Mouse (Mus musculus): ENCODE results near the gene Vmn1r215. TPM values are rescaled to one million over a fixed set of nuclear protein-coding genes. Genes with fewer than 3 reads are reported as not detected.
"Not testable (repeated sequence)": the region's sequence is repeated elsewhere in the genome, so short reads cannot be mapped to it uniquely, and the experiment has no call there.

The Vmn1r215 gene
- not detected in 2 replicates for polyA plus RNA-seq (2012; rRNA removed)

GRCm38 (mm10) chr13:23067725-23068124 lies at the start of gene Vmn1r215:
Gene Vmn1r215 (plus strand): TSS chr13:23068025.
- TF ChIP-seq POLR2A (IDR thresholded peaks at IDR 0.05; ENCODE audit: borderline replicate concordance, extremely low read depth, insufficient read depth, insufficient read length, poor library complexity, severe bottlenecking) (no peak), CTCF (IDR thresholded peaks at IDR 0.05; ENCODE audit: borderline replicate concordance, extremely low read depth, insufficient read depth, insufficient read length) (no peak)
- no peak for DNase-seq (ENCODE audit: low read depth)

GRCm38 (mm10) chr13:23018158-23018557 lies 49.7 kb upstream of the Vmn1r215 start:
- DNase-seq (ENCODE audit: low read depth), result peak; percentile 0
- TF ChIP-seq POLR2A (IDR thresholded peaks at IDR 0.05; ENCODE audit: borderline replicate concordance, extremely low read depth, insufficient read depth, insufficient read length, poor library complexity, severe bottlenecking) (no peak), CTCF (IDR thresholded peaks at IDR 0.05; ENCODE audit: borderline replicate concordance, extremely low read depth, insufficient read depth, insufficient read length) (no peak)

DNA sequence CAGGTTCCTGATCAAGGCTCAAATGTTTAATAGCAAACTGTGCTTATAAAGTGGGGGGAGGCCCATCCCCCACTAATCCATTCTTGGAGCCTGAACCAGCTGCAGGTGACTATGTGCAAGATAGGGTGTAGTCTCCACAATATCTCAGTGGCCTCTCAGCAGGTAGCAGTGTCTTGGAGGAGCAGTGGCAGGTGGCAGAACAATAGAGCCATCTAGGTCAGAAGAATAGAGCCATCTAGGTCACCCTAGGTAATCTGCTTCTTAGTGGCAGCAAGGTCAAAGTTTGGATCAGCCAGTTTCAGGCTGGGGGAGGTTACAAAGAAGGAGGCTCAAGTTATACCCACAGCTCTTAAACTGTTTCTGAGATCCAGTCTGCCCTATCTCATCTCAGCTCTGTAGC lies 43.0 kb upstream of the Vmn1r215 start:
- DNase-seq (ENCODE audit: low read depth), result no peak
- TF ChIP-seq POLR2A (IDR thresholded peaks at IDR 0.05; ENCODE audit: borderline replicate concordance, extremely low read depth, insufficient read depth, insufficient read length, poor library complexity, severe bottlenecking), result no peak
- TF ChIP-seq CTCF (IDR thresholded peaks at IDR 0.05; ENCODE audit: borderline replicate concordance, extremely low read depth, insufficient read depth, insufficient read length), result no peak

- DNase-seq (ENCODE audit: low read depth), result no peak
- TF ChIP-seq POLR2A (IDR thresholded peaks at IDR 0.05; ENCODE audit: borderline replicate concordance, extremely low read depth, insufficient read depth, insufficient read length, poor library complexity, severe bottlenecking), result no peak
- no peak for TF ChIP-seq CTCF (IDR thresholded peaks at IDR 0.05; ENCODE audit: borderline replicate concordance, extremely low read depth, insufficient read depth, insufficient read length)
Observed at GRCm38 (mm10) chr13:23030118-23030517, 37.7 kb upstream of the Vmn1r215 start, which contains the start of gene Vmn1r214. Gene Vmn1r214 (plus strand): TSS chr13:23030418.

DNA sequence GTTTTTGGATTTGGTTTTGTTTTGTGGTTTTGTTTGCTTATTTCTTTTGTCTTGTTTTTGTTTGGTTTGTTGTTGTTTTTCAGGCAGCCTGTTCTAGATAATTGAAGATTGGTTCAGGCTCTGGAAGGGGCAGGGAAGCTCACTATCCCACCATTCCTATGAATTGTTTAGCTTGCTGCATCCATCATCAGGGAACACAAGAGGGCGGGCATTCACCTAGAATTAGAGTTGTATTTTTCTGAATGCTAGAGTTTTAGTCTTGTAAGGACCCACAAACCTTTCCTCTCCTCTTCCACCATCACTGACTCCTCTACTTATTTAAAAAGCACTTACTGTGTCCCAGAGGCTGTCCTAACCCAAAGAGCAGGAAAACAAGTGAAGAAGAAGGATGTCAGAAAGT lies 10.0 kb upstream of the Vmn1r215 start:
- TF ChIP-seq CTCF (IDR thresholded peaks at IDR 0.05; ENCODE audit: borderline replicate concordance, extremely low read depth, insufficient read depth, insufficient read length), result no peak
- peak; percentile 0 for DNase-seq (ENCODE audit: low read depth)

DNA sequence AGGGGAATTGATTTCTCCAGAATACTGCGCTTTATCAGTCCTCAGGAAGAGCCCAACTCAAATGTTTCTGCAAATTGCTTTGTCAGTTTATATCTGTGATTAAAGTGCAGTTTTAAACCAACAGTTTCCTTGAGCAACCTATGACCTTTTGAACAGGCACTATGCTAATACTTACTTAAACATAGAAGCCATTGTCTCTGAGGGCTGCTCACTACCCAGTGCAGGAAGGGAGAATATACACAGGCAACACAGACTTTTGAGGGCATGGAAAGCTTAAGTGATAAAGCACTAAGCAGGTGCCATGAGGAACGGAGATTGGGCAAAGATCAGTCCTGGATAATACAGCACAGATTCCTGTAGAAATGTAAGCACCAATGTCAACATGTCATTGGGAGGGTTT lies 1.5 kb downstream of the Vmn1r215 start:
- no peak for DNase-seq (ENCODE audit: low read depth)
- TF ChIP-seq POLR2A (IDR thresholded peaks at IDR 0.05; ENCODE audit: borderline replicate concordance, extremely low read depth, insufficient read depth, insufficient read length, poor library complexity, severe bottlenecking) (no peak), CTCF (IDR thresholded peaks at IDR 0.05; ENCODE audit: borderline replicate concordance, extremely low read depth, insufficient read depth, insufficient read length) (no peak)

DNA sequence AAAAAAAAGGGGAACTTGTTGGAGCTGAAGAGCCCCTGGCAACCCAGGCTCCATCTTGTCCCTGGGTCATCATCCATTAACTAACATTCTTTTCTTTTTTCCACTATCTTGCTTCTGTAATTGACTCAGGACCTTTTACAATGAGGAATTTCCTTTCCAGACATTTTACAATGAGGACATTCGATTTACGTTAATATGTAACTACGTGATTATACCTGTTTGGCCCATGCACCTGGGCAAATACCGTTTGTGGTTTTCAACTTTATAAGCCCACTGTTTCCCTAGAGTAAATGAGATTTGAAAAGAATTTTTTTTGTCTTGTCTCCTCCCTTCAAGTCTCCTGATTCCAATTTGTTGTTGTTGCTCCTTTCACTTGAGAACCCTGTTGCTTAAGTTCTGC lies 26.6 kb downstream of the Vmn1r215 start:
- TF ChIP-seq CTCF (IDR thresholded peaks at IDR 0.05; ENCODE audit: borderline replicate concordance, extremely low read depth, insufficient read depth, insufficient read length) (no peak), POLR2A (IDR thresholded peaks at IDR 0.05; ENCODE audit: borderline replicate concordance, extremely low read depth, insufficient read depth, insufficient read length, poor library complexity, severe bottlenecking) (no peak)
- DNase-seq (ENCODE audit: low read depth), result no peak

DNA sequence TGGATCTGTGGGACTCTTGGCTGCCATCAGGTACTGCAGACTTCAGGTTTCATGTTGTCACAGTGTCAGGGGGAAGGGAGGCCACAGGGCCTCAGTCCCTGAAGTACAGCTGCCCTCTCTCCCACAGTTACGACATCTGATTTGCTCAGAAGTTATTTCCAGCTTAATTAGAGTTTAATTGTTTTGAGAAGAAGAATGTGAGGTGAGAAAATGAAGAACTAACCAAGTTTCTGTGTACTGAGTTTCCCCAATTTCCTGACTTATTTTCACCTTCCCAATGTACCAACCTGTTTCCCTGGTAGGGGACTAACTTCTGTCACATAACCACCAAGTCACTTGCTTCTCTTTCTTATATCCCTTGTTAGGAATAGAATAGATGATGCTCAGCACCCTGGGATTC lies 50.3 kb downstream of the Vmn1r215 start, which contains the start of gene Vmn1r217:
Gene Vmn1r217, minus strand, starts transcription at position 101 of the 400 bp plus-strand sequence.
- not testable (repeated sequence) for DNase-seq (ENCODE audit: low read depth)

GRCm38 (mm10) chr13:23120611-23121010 lies 52.8 kb downstream of the Vmn1r215 start:
- DNase-seq (ENCODE audit: low read depth), result no peak
- TF ChIP-seq CTCF (IDR thresholded peaks at IDR 0.05; ENCODE audit: borderline replicate concordance, extremely low read depth, insufficient read depth, insufficient read length), result no peak
- no peak for TF ChIP-seq POLR2A (IDR thresholded peaks at IDR 0.05; ENCODE audit: borderline replicate concordance, extremely low read depth, insufficient read depth, insufficient read length, poor library complexity, severe bottlenecking)

Other genes starting within 250 kb of the Vmn1r215 start
- gene Vmn1r210, start 236.7 kb upstream of the Vmn1r215 start, polyA plus RNA-seq (2012; rRNA removed), result not detected in 2 replicates
- not detected in 2 replicates for gene Vmn1r211, start 210.5 kb upstream of the Vmn1r215 start, polyA plus RNA-seq (2012; rRNA removed)
- gene Vmn1r212, start 183.8 kb upstream of the Vmn1r215 start, polyA plus RNA-seq (2012; rRNA removed), result not detected in 2 replicates
- gene Vmn1r213, start 60.4 kb upstream of the Vmn1r215 start, polyA plus RNA-seq (2012; rRNA removed), result not detected in 2 replicates
- gene Vmn1r214, start 37.6 kb upstream of the Vmn1r215 start, polyA plus RNA-seq (2012; rRNA removed), result not detected in 2 replicates
- not detected in 2 replicates for gene Vmn1r217, start 50.2 kb downstream of the Vmn1r215 start, polyA plus RNA-seq (2012; rRNA removed)
- gene Vmn1r218, start 65.1 kb downstream of the Vmn1r215 start, polyA plus RNA-seq (2012; rRNA removed), result not detected in 2 replicates
- gene Vmn1r219, start 91.3 kb downstream of the Vmn1r215 start, polyA plus RNA-seq (2012; rRNA removed), result not detected in 2 replicates
- gene Vmn1r220, start 120.0 kb downstream of the Vmn1r215 start, polyA plus RNA-seq (2012; rRNA removed), result not detected in 2 replicates
- gene Vmn1r221, start 146.1 kb downstream of the Vmn1r215 start, polyA plus RNA-seq (2012; rRNA removed), result not detected in 2 replicates
- not detected in 2 replicates for gene Vmn1r222, start 167.9 kb downstream of the Vmn1r215 start, polyA plus RNA-seq (2012; rRNA removed)
- not detected in 2 replicates for gene Vmn1r223, start 179.1 kb downstream of the Vmn1r215 start, polyA plus RNA-seq (2012; rRNA removed)

Data from brain, embryonic 14.5 days (tissue).